Mouse (Mus musculus) heart, embryonic 16.5 days (tissue): ENCODE measurements around the gene Itpkb. TPM values are rescaled to one million over a fixed set of nuclear protein-coding genes. Genes with fewer than 3 reads are reported as not detected.
A peak's percentile ranks its signal among the peaks of the same experiment; 100 is the strongest.

Experiments used
- ATAC-seq: fragments of 200-750 bp; cut with Nextera tagmentation; replicated peaks from 2 replicates; pipeline ENCODE4 v1.8.0; 2017; ENCODE audit warnings: moderate number of reproducible peaks; ENCODE audit not compliant: insufficient read depth, low FRiP score; ENCODE audit errors: extremely low read depth
- H3K27ac ChIP-seq: fragments of 300-500 bp; sonication (generic); 2 replicates; pipeline ENCODE4 v1.5.1; 2014; ENCODE audit warnings: mild to moderate bottlenecking, low read length, control low read depth, moderate library complexity
- H3K27me3 ChIP-seq: fragments of 300-500 bp; sonication (generic); 2 replicates; pipeline ENCODE4 v1.6.1; 2014; ENCODE audit warnings: low read length, mixed read lengths; ENCODE audit not compliant: control insufficient read depth, insufficient read depth
- H3K36me3 ChIP-seq: fragments of 300-500 bp; sonication (generic); 2 replicates; pipeline ENCODE4 v1.6.1; 2014; ENCODE audit not compliant: control insufficient read depth, insufficient read depth
- H3K4me1 ChIP-seq: fragments of 300-500 bp; sonication (generic); 2 replicates; pipeline ENCODE4 v1.6.1; 2014; ENCODE audit warnings: low read length, mixed read lengths; ENCODE audit not compliant: control insufficient read depth, insufficient read depth
- H3K4me2 ChIP-seq: fragments of 300-500 bp; sonication (generic); 2 replicates; pipeline ENCODE4 v1.6.1; 2014; ENCODE audit warnings: low read depth, mild to moderate bottlenecking, control low read depth, low read length
- H3K4me3 ChIP-seq: fragments of 300-500 bp; sonication (generic); 2 replicates; pipeline ENCODE4 v1.5.1; 2014; ENCODE audit warnings: mild to moderate bottlenecking, control low read depth, low read length
- H3K9ac ChIP-seq: fragments of 300-500 bp; sonication (generic); 2 replicates; pipeline ENCODE4 v1.6.1; 2014; ENCODE audit warnings: low read length, control low read depth
- H3K9me3 ChIP-seq: fragments of 300-500 bp; sonication (generic); replicated peaks from 2 replicates; pipeline ENCODE4 v1.6.1; 2016; ENCODE audit warnings: low read length; ENCODE audit not compliant: control insufficient read depth
- WGBS: fragments of 180-500 bp; shearing (Covaris S2); extraction: QIAGEN DNeasy Blood & Tissue Kit; methylation state at CpG from one replicate; pipeline ENCODE4 v1.1.7; 2014; 5-methylcytosine and 5-hydroxymethylcytosine counted together
- polyA plus RNA-seq: library from polyadenylated mRNA; unstranded; fragments of >200 nt; fragmentation: Nextera tagmentation; extraction: Ambion mirVana; gene quantifications from 2 replicates; pipeline ENCODE4 v1.2.1, GENCODE M21; 2015

The Itpkb gene
- polyA plus RNA-seq, 1 experiment from 2014 or later: 7.3 TPM

GRCm38 (mm10) chr1:180323491-180323890, 6.8 kb upstream of the Itpkb start:
- H3K4me3 ChIP-seq: no peak overlapping the region
- no peak for ATAC-seq
- no peak overlapping the region for H3K4me2 ChIP-seq
- H3K36me3 ChIP-seq: no peaks in the 10 kb centered on the region
- no peak overlapping the region for H3K9ac ChIP-seq
- H3K4me1 ChIP-seq: no peaks in the 10 kb centered on the region
- no peaks in the 10 kb centered on the region for H3K27me3 ChIP-seq
- WGBS: 80% methylated on average over 5 of the region's 5 CpGs
- H3K9me3 ChIP-seq: no peaks in the 10 kb centered on the region
- H3K27ac ChIP-seq: no peak overlapping the region

GRCm38 (mm10) chr1:180324271-180324670, 6.0 kb upstream of the Itpkb start:
- H3K27me3 ChIP-seq: no peaks in the 10 kb centered on the region
- H3K9ac ChIP-seq: no peak overlapping the region
- H3K4me1 ChIP-seq: peaks cover 7% of the 10 kb centered on the region
- H3K4me2 ChIP-seq: no peak overlapping the region
- no peaks in the 10 kb centered on the region for H3K36me3 ChIP-seq
- no peak for ATAC-seq
- no peak overlapping the region for H3K27ac ChIP-seq
- no peaks in the 10 kb centered on the region for H3K9me3 ChIP-seq
- H3K4me3 ChIP-seq: no peak overlapping the region
- WGBS: 84% methylated on average over 4 of the region's 4 CpGs

- WGBS: 23% methylated on average over 12 of the region's 12 CpGs
- ATAC-seq: no peak
- H3K4me1 ChIP-seq: peaks cover 36% of the 10 kb centered on the region
- H3K27ac ChIP-seq: peak overlapping the region; percentile 85
- H3K4me3 ChIP-seq: peak overlapping the region; percentile 25
- H3K36me3 ChIP-seq: no peaks in the 10 kb centered on the region
- peak overlapping the region; percentile 76 for H3K4me2 ChIP-seq
- peaks cover 3% of the 10 kb centered on the region; the same call in 1 of the 2 replicates for H3K27me3 ChIP-seq
- H3K9me3 ChIP-seq: no peaks in the 10 kb centered on the region
- peak overlapping the region; percentile 67 for H3K9ac ChIP-seq
These were observed 1.3 kb upstream of the Itpkb start for GRCm38 (mm10) chr1:180328794-180329665.

GRCm38 (mm10) chr1:180329706-180330105, 579 bp upstream of the Itpkb start:
- Histone ChIP-seq H3K27ac (peak overlapping the region; percentile 85), H3K36me3 (no peaks in the 10 kb centered on the region), H3K27me3 (peaks cover 3% of the 10 kb centered on the region; the same call in 1 of the 2 replicates), H3K9ac (peak overlapping the region; percentile 67), H3K4me1 (peaks cover 36% of the 10 kb centered on the region), H3K9me3 (no peaks in the 10 kb centered on the region), H3K4me2 (peak overlapping the region; percentile 76), H3K4me3 (peak overlapping the region; percentile 29)
- 8% methylated on average over 6 of the region's 6 CpGs for WGBS
- ATAC-seq: no peak

GRCm38 (mm10) chr1:180330707-180331545, 641 bp downstream of the Itpkb start:
- peak overlapping the region; percentile 68 for H3K4me3 ChIP-seq
- peaks cover 45% of the 10 kb centered on the region for H3K4me1 ChIP-seq
- under 1% methylated on average over 56 of the region's 58 CpGs for WGBS
- peak overlapping the region; percentile 76 for H3K4me2 ChIP-seq
- peak overlapping the region; percentile 91 for H3K27ac ChIP-seq
- peaks cover 3% of the 10 kb centered on the region; the same call in 1 of the 2 replicates for H3K27me3 ChIP-seq
- no peaks in the 10 kb centered on the region for H3K9me3 ChIP-seq
- H3K36me3 ChIP-seq: no peaks in the 10 kb centered on the region
- ATAC-seq: peak; percentile 49
- peak overlapping the region; percentile 79 for H3K9ac ChIP-seq

- WGBS: 2% methylated on average over 21 of the region's 21 CpGs
- no peaks in the 10 kb centered on the region for H3K36me3 ChIP-seq
- peak overlapping the region; percentile 76 for H3K4me2 ChIP-seq
- peaks cover 3% of the 10 kb centered on the region; the same call in 1 of the 2 replicates for H3K27me3 ChIP-seq
- H3K4me1 ChIP-seq: peaks cover 47% of the 10 kb centered on the region
- H3K9me3 ChIP-seq: no peaks in the 10 kb centered on the region
- no peak for ATAC-seq
- H3K4me3 ChIP-seq: peak overlapping the region; percentile 68
- H3K9ac ChIP-seq: peak overlapping the region; percentile 79
- H3K27ac ChIP-seq: peak overlapping the region; percentile 91
These were observed 1.3 kb downstream of the Itpkb start for GRCm38 (mm10) chr1:180331546-180332075.

GRCm38 (mm10) chr1:180332076-180332927, 2.0 kb downstream of the Itpkb start:
- Histone ChIP-seq H3K9me3 (no peaks in the 10 kb centered on the region), H3K4me1 (peaks cover 47% of the 10 kb centered on the region)

GRCm38 (mm10) chr1:180332928-180333440, 2.7 kb downstream of the Itpkb start:
- peak overlapping the region; percentile 68 for H3K4me3 ChIP-seq
- H3K4me1 ChIP-seq: peaks cover 47% of the 10 kb centered on the region
- H3K4me2 ChIP-seq: peak overlapping the region; percentile 76
- H3K36me3 ChIP-seq: no peaks in the 10 kb centered on the region
- no peak overlapping the region for H3K27ac ChIP-seq
- 50% methylated on average over 14 of the region's 14 CpGs for WGBS
- peaks cover 3% of the 10 kb centered on the region; the same call in 1 of the 2 replicates for H3K27me3 ChIP-seq
- H3K9ac ChIP-seq: peak overlapping the region; percentile 79
- no peaks in the 10 kb centered on the region for H3K9me3 ChIP-seq
- ATAC-seq: no peak

More at GRCm38 (mm10) chr1:180332076-180332927, 2.0 kb downstream of the Itpkb start:
- no peak for ATAC-seq
- Histone ChIP-seq H3K27me3 (peaks cover 3% of the 10 kb centered on the region; the same call in 1 of the 2 replicates), H3K36me3 (no peaks in the 10 kb centered on the region), H3K27ac (peak overlapping the region; percentile 91), H3K4me3 (peak overlapping the region; percentile 68), H3K4me2 (peak overlapping the region; percentile 76), H3K9ac (peak overlapping the region; percentile 79)
- 6% methylated on average over 71 of the region's 72 CpGs for WGBS
